Mouse (Mus musculus) embryonic facial prominence, embryonic 11.5 days (tissue): Measurements from ENCODE around the gene Kat8. TPM values are rescaled to one million over a fixed set of nuclear protein-coding genes. Genes with fewer than 3 reads are reported as not detected.
A peak's percentile ranks its signal among the peaks of the same experiment; 100 is the strongest.

Experiments used
- ATAC-seq: fragments of 200-750 bp; cut with Nextera tagmentation; replicated peaks from 2 replicates; pipeline ENCODE4 v1.8.0; 2017; ENCODE audit warnings: low read depth; ENCODE audit not compliant: insufficient number of reproducible peaks, low FRiP score, low TSS enrichment
- DNase-seq: peaks from one replicate; pipeline ENCODE4 v3.0.0-alpha.2; 2015; ENCODE audit warnings: low spot score
- H3K27ac ChIP-seq: fragments of 300-500 bp; sonication (generic); replicated peaks from 2 replicates; pipeline ENCODE4 v1.5.1; 2014; ENCODE audit warnings: mild to moderate bottlenecking, low read depth, low read length, control low read depth
- H3K27me3 ChIP-seq: fragments of 300-500 bp; sonication (generic); 2 replicates; pipeline ENCODE4 v1.6.1; 2014; ENCODE audit warnings: mild to moderate bottlenecking, low read length, moderate library complexity, mixed read lengths; ENCODE audit not compliant: control insufficient read depth, insufficient read depth
- H3K36me3 ChIP-seq: fragments of 300-500 bp; sonication (generic); replicated peaks from 2 replicates; pipeline ENCODE4 v1.6.1; 2014; ENCODE audit warnings: low read depth, mild to moderate bottlenecking, low read length, moderate library complexity, mixed read lengths; ENCODE audit not compliant: control insufficient read depth, insufficient read depth
- H3K4me1 ChIP-seq: fragments of 300-500 bp; sonication (generic); 2 replicates; pipeline ENCODE4 v1.6.1; 2014; ENCODE audit warnings: low read length, mixed read lengths; ENCODE audit not compliant: control insufficient read depth, insufficient read depth
- H3K4me2 ChIP-seq: fragments of 300-500 bp; sonication (generic); 2 replicates; pipeline ENCODE4 v1.6.1; 2014; ENCODE audit warnings: low read depth, mild to moderate bottlenecking, control low read depth, low read length, moderate library complexity
- H3K4me3 ChIP-seq: fragments of 300-500 bp; sonication (generic); 2 replicates; pipeline ENCODE4 v1.5.1; 2014; ENCODE audit warnings: low read depth, low read length, control low read depth
- H3K9ac ChIP-seq: fragments of 300-500 bp; sonication (generic); replicated peaks from 2 replicates; pipeline ENCODE4 v1.6.1; 2014; ENCODE audit warnings: mild to moderate bottlenecking, control low read depth, low read length
- H3K9me3 ChIP-seq: fragments of 300-500 bp; sonication (generic); replicated peaks from 2 replicates; pipeline ENCODE4 v1.6.1; 2016; ENCODE audit warnings: mild to moderate bottlenecking, low read length, inconsistent platforms, mixed read lengths; ENCODE audit not compliant: control insufficient read depth
- WGBS: fragments of 180-500 bp; shearing (Covaris S2); extraction: QIAGEN DNeasy Blood & Tissue Kit; methylation state at CpG from one replicate; pipeline ENCODE4 v1.1.7; 2014; 5-methylcytosine and 5-hydroxymethylcytosine counted together
- polyA plus RNA-seq: library from polyadenylated mRNA; unstranded; fragments of >200 nt; fragmentation: Nextera tagmentation; extraction: Ambion mirVana; gene quantifications from 2 replicates; pipeline ENCODE4 v1.2.1, GENCODE M21; 2014

Gene Kat8
- polyA plus RNA-seq, 1 experiment from 2014 or later: 55.2 TPM

DNA sequence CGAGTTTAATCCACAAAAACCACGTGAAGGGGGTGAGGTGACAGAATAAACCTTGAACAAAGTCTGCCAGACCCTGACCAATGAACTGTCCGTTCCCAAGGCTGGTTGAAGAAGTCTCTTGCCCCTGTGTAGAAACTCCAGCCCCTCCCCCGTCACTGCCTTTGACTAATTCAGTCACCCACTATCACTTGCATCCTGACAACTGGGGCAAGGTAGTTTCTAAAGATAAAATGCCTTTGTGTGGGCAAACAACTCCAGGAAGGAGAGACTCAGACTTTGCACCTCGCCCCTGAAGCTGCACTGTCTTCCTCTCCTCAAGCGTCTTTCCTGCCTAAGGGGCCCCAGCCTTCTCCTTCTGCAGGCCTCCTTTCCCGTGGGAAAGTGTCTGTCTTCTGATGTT, 12.3 kb upstream of the Kat8 start:
- no peak for DNase-seq
- no peaks in the 10 kb centered on the region for H3K27me3 ChIP-seq
- WGBS: 49% methylated on average over 7 of the region's 7 CpGs
- H3K9ac ChIP-seq: no peak overlapping the region
- H3K27ac ChIP-seq: no peak overlapping the region
- H3K9me3 ChIP-seq: no peaks in the 10 kb centered on the region
- no peak overlapping the region for H3K4me3 ChIP-seq
- no peaks in the 10 kb centered on the region for H3K4me1 ChIP-seq
- no peak overlapping the region for H3K4me2 ChIP-seq
- no peaks in the 10 kb centered on the region for H3K36me3 ChIP-seq
- ATAC-seq: no peak

DNA sequence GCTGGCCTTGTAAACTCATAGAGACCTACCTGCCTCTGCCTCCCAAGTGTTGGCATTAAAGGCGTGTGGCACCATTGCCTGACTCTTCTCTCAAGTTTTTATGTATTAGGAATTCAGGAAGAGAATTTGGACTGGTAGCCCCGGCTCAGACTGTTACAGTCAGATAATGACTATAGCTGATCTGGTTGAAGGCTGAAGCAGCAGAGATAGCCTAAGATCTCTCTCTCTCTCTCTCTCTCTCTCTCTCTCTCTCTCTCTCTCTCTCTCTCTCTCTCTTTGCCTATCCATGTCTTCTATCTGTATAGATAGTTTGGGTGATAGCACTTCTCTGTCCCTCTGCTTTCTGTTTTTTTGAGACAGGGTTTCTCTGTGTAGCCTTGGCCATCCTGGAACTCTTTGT, 10.5 kb upstream of the Kat8 start:
- H3K4me3 ChIP-seq: no peak overlapping the region
- no peak overlapping the region for H3K4me2 ChIP-seq
- 78% methylated on average over 2 of the region's 2 CpGs for WGBS
- H3K27ac ChIP-seq: no peak overlapping the region
- ATAC-seq (no peak), DNase-seq (no peak)
- H3K9ac ChIP-seq: no peak overlapping the region
- no peaks in the 10 kb centered on the region for H3K9me3 ChIP-seq
- no peaks in the 10 kb centered on the region; the same call in 1 of the 2 replicates for H3K36me3 ChIP-seq
- H3K4me1 ChIP-seq: no peaks in the 10 kb centered on the region
- no peaks in the 10 kb centered on the region for H3K27me3 ChIP-seq

GRCm38 (mm10) chr7:127903971-127904796, 8.1 kb upstream of the Kat8 start, which contains the start of gene Bckdk:
Gene Bckdk, plus strand, starts transcription at chr7:127904082.
- Histone ChIP-seq H3K36me3 (peaks cover 13% of the 10 kb centered on the region), H3K27ac (peak within 1 kb of the TSS; percentile 31), H3K27me3 (no peaks in the 10 kb centered on the region), H3K9me3 (no peaks in the 10 kb centered on the region), H3K4me2 (peak within 1 kb of the TSS; percentile 81), H3K9ac (peak within 1 kb of the TSS; percentile 81), H3K4me3 (peak within 1 kb of the TSS; percentile 59), H3K4me1 (no peaks in the 10 kb centered on the region)
- 8% methylated on average over 38 of the region's 38 CpGs for WGBS
- peak; percentile 86 for ATAC-seq
- DNase-seq: peak; percentile 89

- H3K36me3 ChIP-seq: peaks cover 13% of the 10 kb centered on the region
- ATAC-seq: no peak
Observed at GRCm38 (mm10) chr7:127907939-127908338, 4.4 kb upstream of the Kat8 start.

DNA sequence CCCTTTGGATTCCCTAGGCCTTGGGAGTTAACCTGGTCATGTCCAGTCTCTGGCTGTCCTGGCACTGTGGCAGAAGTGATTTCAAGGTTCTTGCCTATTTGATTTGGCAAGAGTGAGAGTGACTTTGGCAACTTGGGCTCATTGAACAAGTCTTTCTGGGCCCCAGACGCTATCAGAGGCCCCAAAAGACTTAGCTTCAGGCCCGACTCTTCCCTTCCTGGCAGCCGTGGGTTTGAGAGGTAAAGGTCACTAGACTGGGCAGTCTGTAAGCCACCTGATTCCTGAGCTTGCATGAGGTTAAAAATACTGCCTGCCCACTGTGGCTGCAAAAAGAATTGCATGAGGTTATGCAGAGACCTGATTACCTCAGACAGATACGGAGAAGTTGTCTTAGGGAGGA, 3.7 kb upstream of the Kat8 start:
- H3K4me3 ChIP-seq: no peak overlapping the region

More at GRCm38 (mm10) chr7:127907939-127908338, 4.4 kb upstream of the Kat8 start:
- no peaks in the 10 kb centered on the region for H3K27me3 ChIP-seq
- H3K4me3 ChIP-seq: no peak overlapping the region
- no peaks in the 10 kb centered on the region for H3K4me1 ChIP-seq
- no peak overlapping the region for H3K4me2 ChIP-seq
- WGBS: 94% methylated on average over 12 of the region's 12 CpGs
- no peak overlapping the region for H3K27ac ChIP-seq
- H3K9me3 ChIP-seq: no peaks in the 10 kb centered on the region
- H3K9ac ChIP-seq: no peak overlapping the region
- DNase-seq: no peak

GRCm38 (mm10) chr7:127912938-127913337, 622 bp downstream of the Kat8 start:
- peak overlapping the region; percentile 96 for H3K4me3 ChIP-seq
- no peak overlapping the region for H3K27ac ChIP-seq
- DNase-seq: no peak
- peaks cover 13% of the 10 kb centered on the region for H3K36me3 ChIP-seq
- H3K4me1 ChIP-seq: no peaks in the 10 kb centered on the region
- 26% methylated on average over 4 of the region's 4 CpGs for WGBS
- no peaks in the 10 kb centered on the region for H3K27me3 ChIP-seq
- no peaks in the 10 kb centered on the region for H3K9me3 ChIP-seq
- H3K9ac ChIP-seq: peak overlapping the region; percentile 77
- peak overlapping the region; percentile 71 for H3K4me2 ChIP-seq
- no peak for ATAC-seq

More for the DNA sequence above, 3.7 kb upstream of the Kat8 start:
- no peaks in the 10 kb centered on the region for H3K27me3 ChIP-seq
- H3K9me3 ChIP-seq: no peaks in the 10 kb centered on the region
- no peak for DNase-seq
- no peak overlapping the region for H3K9ac ChIP-seq
- no peak overlapping the region for H3K27ac ChIP-seq
- WGBS: 80% methylated on average over 4 of the region's 4 CpGs
- H3K4me1 ChIP-seq: no peaks in the 10 kb centered on the region
- ATAC-seq: no peak
- peaks cover 13% of the 10 kb centered on the region for H3K36me3 ChIP-seq
- H3K4me2 ChIP-seq: no peak overlapping the region

DNA sequence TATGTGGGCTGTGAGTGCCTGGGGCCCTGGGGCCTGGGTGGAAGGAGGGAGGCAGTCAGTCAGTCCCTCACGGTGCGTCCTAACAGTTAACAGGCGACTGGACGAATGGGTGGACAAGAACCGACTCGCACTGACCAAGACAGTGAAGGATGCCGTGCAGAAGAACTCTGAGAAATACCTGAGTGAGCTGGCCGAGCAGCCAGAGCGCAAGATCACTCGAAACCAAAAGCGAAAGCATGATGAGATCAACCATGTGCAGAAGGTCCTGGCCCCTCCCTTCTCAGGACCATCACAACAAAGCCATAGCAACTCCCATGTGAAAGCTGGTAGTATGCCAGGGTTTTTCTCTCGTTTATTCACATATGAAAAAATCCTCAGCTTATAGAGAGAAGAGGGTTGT, 3.0 kb downstream of the Kat8 start:
- ATAC-seq (no peak), DNase-seq (no peak)
- Histone ChIP-seq H3K4me3 (no peak overlapping the region), H3K27me3 (no peaks in the 10 kb centered on the region), H3K36me3 (peaks cover 4% of the 10 kb centered on the region), H3K4me2 (no peak overlapping the region), H3K9me3 (no peaks in the 10 kb centered on the region), H3K27ac (no peak overlapping the region), H3K9ac (no peak overlapping the region), H3K4me1 (no peaks in the 10 kb centered on the region)
- 90% methylated on average over 12 of the region's 12 CpGs for WGBS

- H3K27ac ChIP-seq: no peak overlapping the region
- peaks cover 4% of the 10 kb centered on the region for H3K36me3 ChIP-seq
- 46% methylated on average over 3 of the region's 3 CpGs for WGBS
- peak; percentile 52 for DNase-seq
- no peak overlapping the region for H3K9ac ChIP-seq
- no peaks in the 10 kb centered on the region for H3K4me1 ChIP-seq
- H3K9me3 ChIP-seq: no peaks in the 10 kb centered on the region
- no peak for ATAC-seq
- no peak overlapping the region for H3K4me2 ChIP-seq
- H3K4me3 ChIP-seq: no peak overlapping the region
- H3K27me3 ChIP-seq: no peaks in the 10 kb centered on the region
Observed at GRCm38 (mm10) chr7:127918203-127918602, 5.9 kb downstream of the Kat8 start.
